Mouse (Mus musculus): ENCODE measurements at regions not wholly inside any gene's neighbourhood (a gene's known extent, or its start where the extent isn't known, plus 50 kb on each side); places are given as distances from the start of the nearest gene placed in this dataset.

GRCm38 (mm10) chr5:126238071-126238470 is 706.5 kb downstream of the Tmem132b start:
- TF ChIP-seq EP300 (IDR thresholded peaks at IDR 0.05; ENCODE audit: insufficient read depth, low read depth, low read length) = no peak
- TF ChIP-seq POLR2A (IDR thresholded peaks at IDR 0.05; ENCODE audit: insufficient read depth, low read depth, low read length) = no peak

Measured in heart, adult 2 months (tissue).